Mouse (Mus musculus): ENCODE measurements around the gene Errfi1.

Errfi1 gene

GRCm38 (mm10) chr4:150915181-150915906 is 61.6 kb downstream of the Errfi1 start:
- DNase-seq (ENCODE audit: low spot score), result peak; percentile 35

- no peak for DNase-seq (ENCODE audit: low spot score)
Measured at GRCm38 (mm10) chr4:150917336-150918027, 63.8 kb downstream of the Errfi1 start.
